Mouse (Mus musculus) monocyte, adult 5-6 weeks (primary cell): ENCODE measurements at regions not wholly inside any gene's neighbourhood (a gene's known extent, or its start where the extent isn't known, plus 50 kb on each side); places are given as distances from the start of the nearest gene placed in this dataset.
"Not testable (repeated sequence)": the region's sequence is repeated elsewhere in the genome, so short reads cannot be mapped to it uniquely, and the experiment has no call there.

Experiments used
- ATAC-seq: fragments of 153-309, 156-312 bp; replicated peaks from 2 replicates; pipeline ENCODE4 v1.8.0; 2017; ENCODE audit warnings: mild to moderate bottlenecking; ENCODE audit not compliant: low TSS enrichment, insufficient number of reproducible peaks, severe bottlenecking, poor library complexity, low FRiP score

- ATAC-seq: no peak
These were observed 428.4 kb downstream of the Bmper start for GRCm38 (mm10) chr9:23651300-23651699.

GRCm38 (mm10) chr9:23653086-23653485 lies 430.2 kb downstream of the Bmper start:
- no peak for ATAC-seq

GRCm38 (mm10) chr9:23654777-23655176 lies 431.9 kb downstream of the Bmper start:
- ATAC-seq: no peak

- no peak for ATAC-seq
These were observed 431.8 kb upstream of the Npsr1 start for GRCm38 (mm10) chr9:23665960-23666359.

- ATAC-seq: peak; percentile 70
These were observed 428.6 kb upstream of the Npsr1 start for GRCm38 (mm10) chr9:23669230-23669629.

GRCm38 (mm10) chr9:23670642-23671041 lies 427.2 kb upstream of the Npsr1 start:
- ATAC-seq: peak; percentile 74

GRCm38 (mm10) chr9:23673347-23673860 lies 424.4 kb upstream of the Npsr1 start:
- ATAC-seq: no peak

- no peak for ATAC-seq
These were observed 423.0 kb upstream of the Npsr1 start for GRCm38 (mm10) chr9:23674833-23675232.

GRCm38 (mm10) chr9:23689456-23689855 lies 408.3 kb upstream of the Npsr1 start:
- no peak for ATAC-seq

GRCm38 (mm10) chr9:23692768-23693441 lies 404.9 kb upstream of the Npsr1 start:
- no peak for ATAC-seq

- no peak for ATAC-seq
These were observed 404.4 kb upstream of the Npsr1 start for GRCm38 (mm10) chr9:23693442-23693829.

- no peak for ATAC-seq
These were observed 403.3 kb upstream of the Npsr1 start for GRCm38 (mm10) chr9:23694481-23694880.

GRCm38 (mm10) chr9:23700567-23700966 lies 397.2 kb upstream of the Npsr1 start:
- no peak for ATAC-seq

- ATAC-seq: not testable (repeated sequence)
These were observed 380.2 kb upstream of the Npsr1 start for GRCm38 (mm10) chr9:23717584-23717983.

GRCm38 (mm10) chr9:23728816-23729215 lies 369.0 kb upstream of the Npsr1 start:
- no peak for ATAC-seq

GRCm38 (mm10) chr9:23752478-23752877 lies 345.3 kb upstream of the Npsr1 start:
- ATAC-seq: no peak

GRCm38 (mm10) chr9:23786660-23787059 lies 311.1 kb upstream of the Npsr1 start:
- no peak for ATAC-seq
